Mouse (Mus musculus): ENCODE results near the gene Mogat2. TPM values are rescaled to one million over a fixed set of nuclear protein-coding genes. Genes with fewer than 3 reads are reported as not detected.

Mogat2 gene
- polyA plus RNA-seq, 1 experiment, result 652 TPM

- TF ChIP-seq POLR2A (IDR thresholded peaks at IDR 0.05; ENCODE audit: low read depth, low read length), result no peak
- TF ChIP-seq CTCF (IDR thresholded peaks at IDR 0.05; ENCODE audit: extremely low read depth, insufficient read length, insufficient replicate concordance, low read depth, low read length), result no peak
- WGBS, result 11% methylated on average over 42 of the region's 42 CpGs
- Histone ChIP-seq H3K27ac (ENCODE audit: insufficient read depth, low read depth, low read length) (no peak overlapping the region), H3K4me1 (ENCODE audit: control insufficient read depth, insufficient read depth, insufficient read length, low read length) (peaks cover 15% of the 10 kb centered on the region), H3K4me3 (ENCODE audit: low read depth, low read length) (peak overlapping the region; percentile 60), H3K36me3 (ENCODE audit: control insufficient read depth, insufficient read depth, low read length) (no peaks in the 10 kb centered on the region), H3K27me3 (ENCODE audit: control insufficient read depth, insufficient read depth, low read length) (peaks cover 28% of the 10 kb centered on the region)
These were observed 30.8 kb upstream of the Mogat2 start for GRCm38 (mm10) chr7:99268951-99269945.

GRCm38 (mm10) chr7:99268506-99268900 lies 30.1 kb upstream of the Mogat2 start:
- under 1% methylated on average over 29 of the region's 29 CpGs for WGBS
- peaks cover 28% of the 10 kb centered on the region for H3K27me3 ChIP-seq (ENCODE audit: control insufficient read depth, insufficient read depth, low read length)
- TF ChIP-seq POLR2A (IDR thresholded peaks at IDR 0.05; ENCODE audit: low read depth, low read length), result no peak
- H3K27ac ChIP-seq (ENCODE audit: insufficient read depth, low read depth, low read length), result no peak overlapping the region
- H3K4me1 ChIP-seq (ENCODE audit: control insufficient read depth, insufficient read depth, insufficient read length, low read length), result peaks cover 15% of the 10 kb centered on the region
- H3K36me3 ChIP-seq (ENCODE audit: control insufficient read depth, insufficient read depth, low read length), result no peaks in the 10 kb centered on the region
- peak overlapping the region; percentile 60 for H3K4me3 ChIP-seq (ENCODE audit: low read depth, low read length)

- Histone ChIP-seq H3K4me3 (ENCODE audit: low read depth, low read length) (peak overlapping the region; percentile 60), H3K4me1 (ENCODE audit: control insufficient read depth, insufficient read depth, insufficient read length, low read length) (peaks cover 15% of the 10 kb centered on the region), H3K27me3 (ENCODE audit: control insufficient read depth, insufficient read depth, low read length) (peaks cover 28% of the 10 kb centered on the region), H3K36me3 (ENCODE audit: control insufficient read depth, insufficient read depth, low read length) (no peaks in the 10 kb centered on the region), H3K27ac (ENCODE audit: insufficient read depth, low read depth, low read length) (no peak overlapping the region)
- WGBS, result 1% methylated on average over 56 of the region's 59 CpGs
- no peak for TF ChIP-seq CTCF (IDR thresholded peaks at IDR 0.05; ENCODE audit: extremely low read depth, insufficient read length, insufficient replicate concordance, low read depth, low read length)
- TF ChIP-seq POLR2A (IDR thresholded peaks at IDR 0.05; ENCODE audit: low read depth, low read length), result no peak
These were observed 29.6 kb upstream of the Mogat2 start for GRCm38 (mm10) chr7:99267897-99268505.

GRCm38 (mm10) chr7:99267251-99267896 lies 29.0 kb upstream of the Mogat2 start, which contains the start of gene Map6:
Gene Map6 (plus strand): TSS chr7:99267447.
- TF ChIP-seq CTCF (IDR thresholded peaks at IDR 0.05; ENCODE audit: extremely low read depth, insufficient read length, insufficient replicate concordance, low read depth, low read length) (no peak), POLR2A (IDR thresholded peaks at IDR 0.05; ENCODE audit: low read depth, low read length) (no peak)
- H3K4me1 ChIP-seq (ENCODE audit: control insufficient read depth, insufficient read depth, insufficient read length, low read length), result peaks cover 15% of the 10 kb centered on the region
- H3K36me3 ChIP-seq (ENCODE audit: control insufficient read depth, insufficient read depth, low read length), result no peaks in the 10 kb centered on the region
- H3K27me3 ChIP-seq (ENCODE audit: control insufficient read depth, insufficient read depth, low read length), result peaks cover 28% of the 10 kb centered on the region
- H3K27ac ChIP-seq (ENCODE audit: insufficient read depth, low read depth, low read length), result no peak within 1 kb of the TSS
- H3K4me3 ChIP-seq (ENCODE audit: low read depth, low read length), result peak within 1 kb of the TSS; percentile 60
- 2% methylated on average over 34 of the region's 34 CpGs for WGBS

GRCm38 (mm10) chr7:99264597-99264996 lies 26.2 kb upstream of the Mogat2 start:
- Histone ChIP-seq H3K27me3 (ENCODE audit: control insufficient read depth, insufficient read depth, low read length) (peaks cover 28% of the 10 kb centered on the region), H3K36me3 (ENCODE audit: control insufficient read depth, insufficient read depth, low read length) (no peaks in the 10 kb centered on the region), H3K4me3 (ENCODE audit: low read depth, low read length) (no peak overlapping the region), H3K4me1 (ENCODE audit: control insufficient read depth, insufficient read depth, insufficient read length, low read length) (peaks cover 15% of the 10 kb centered on the region), H3K27ac (ENCODE audit: insufficient read depth, low read depth, low read length) (no peak overlapping the region)
- TF ChIP-seq CTCF (IDR thresholded peaks at IDR 0.05; ENCODE audit: extremely low read depth, insufficient read length, insufficient replicate concordance, low read depth, low read length), result no peak
- no peak for TF ChIP-seq POLR2A (IDR thresholded peaks at IDR 0.05; ENCODE audit: low read depth, low read length)

GRCm38 (mm10) chr7:99263509-99263908 lies 25.1 kb upstream of the Mogat2 start:
- H3K36me3 ChIP-seq (ENCODE audit: control insufficient read depth, insufficient read depth, low read length), result no peaks in the 10 kb centered on the region
- peaks cover 8% of the 10 kb centered on the region for H3K4me1 ChIP-seq (ENCODE audit: control insufficient read depth, insufficient read depth, insufficient read length, low read length)
- 32% methylated on average over 4 of the region's 4 CpGs for WGBS
- peaks cover 22% of the 10 kb centered on the region for H3K27me3 ChIP-seq (ENCODE audit: control insufficient read depth, insufficient read depth, low read length)
- no peak overlapping the region for H3K27ac ChIP-seq (ENCODE audit: insufficient read depth, low read depth, low read length)
- no peak overlapping the region for H3K4me3 ChIP-seq (ENCODE audit: low read depth, low read length)
- TF ChIP-seq CTCF (IDR thresholded peaks at IDR 0.05; ENCODE audit: extremely low read depth, insufficient read length, insufficient replicate concordance, low read depth, low read length) (no peak), POLR2A (IDR thresholded peaks at IDR 0.05; ENCODE audit: low read depth, low read length) (no peak)

GRCm38 (mm10) chr7:99261900-99262299 lies 23.5 kb upstream of the Mogat2 start:
- no peak overlapping the region for H3K4me3 ChIP-seq (ENCODE audit: low read depth, low read length)
- peaks cover 6% of the 10 kb centered on the region; the same call in 1 of the 2 replicates for H3K27me3 ChIP-seq (ENCODE audit: control insufficient read depth, insufficient read depth, low read length)
- no peaks in the 10 kb centered on the region for H3K4me1 ChIP-seq (ENCODE audit: control insufficient read depth, insufficient read depth, insufficient read length, low read length)
- no peak overlapping the region for H3K27ac ChIP-seq (ENCODE audit: insufficient read depth, low read depth, low read length)
- WGBS, result 56% methylated on average over 3 of the region's 3 CpGs
- H3K36me3 ChIP-seq (ENCODE audit: control insufficient read depth, insufficient read depth, low read length), result no peaks in the 10 kb centered on the region
- no peak for TF ChIP-seq POLR2A (IDR thresholded peaks at IDR 0.05; ENCODE audit: low read depth, low read length)
- TF ChIP-seq CTCF (IDR thresholded peaks at IDR 0.05; ENCODE audit: extremely low read depth, insufficient read length, insufficient replicate concordance, low read depth, low read length), result peak; percentile 23; the same call in 1 of the 2 replicates
